Mouse (Mus musculus) left cerebral cortex, adult 18-20 months (tissue): ENCODE measurements around the gene Cbx7. TPM values are rescaled to one million over a fixed set of nuclear protein-coding genes. Genes with fewer than 3 reads are reported as not detected.
"Not testable (repeated sequence)": the region's sequence is repeated elsewhere in the genome, so short reads cannot be mapped to it uniquely, and the experiment has no call there.

Source experiments
- DNase-seq, 2 experiments: peaks; one replicate each; pipeline ENCODE4 v3.0.0; 2021 to 2022; ENCODE audit warnings: low spot score in 2 of 2, mixed read lengths in 1 of 2
- total RNA-seq, 2 experiments: library from RNA; stranded (reverse); gene quantifications; 2 replicates each; pipeline ENCODE4 v1.2.3; 2021

The Cbx7 gene
- total RNA-seq, 2 experiments from 2014 or later = 59.6 to 61.7 TPM

GRCm38 (mm10) chr15:79929734-79930133, 41.2 kb downstream of the Cbx7 start:
- no peak for DNase-seq

GRCm38 (mm10) chr15:79928736-79929135, 42.2 kb downstream of the Cbx7 start:
- no peak for DNase-seq

- no peak for DNase-seq
Observed at GRCm38 (mm10) chr15:79928316-79928715, 42.6 kb downstream of the Cbx7 start.

GRCm38 (mm10) chr15:79927637-79928122, 43.2 kb downstream of the Cbx7 start:
- peak; percentile 89 for DNase-seq

- DNase-seq = no peak
Observed at GRCm38 (mm10) chr15:79926856-79927416, 44.0 kb downstream of the Cbx7 start.

- DNase-seq = no peak
Observed at GRCm38 (mm10) chr15:79919787-79920186, 51.1 kb downstream of the Cbx7 start.

GRCm38 (mm10) chr15:79918485-79918884, 52.4 kb downstream of the Cbx7 start:
- no peak for DNase-seq

GRCm38 (mm10) chr15:79917111-79917720, 53.7 kb downstream of the Cbx7 start:
- no peak for DNase-seq

- DNase-seq = no peak
Observed at GRCm38 (mm10) chr15:79916150-79916549, 54.8 kb downstream of the Cbx7 start.

- peak in 1 of 2 experiments; percentile 39 for DNase-seq
Observed at GRCm38 (mm10) chr15:79914357-79914756, 56.6 kb downstream of the Cbx7 start.

GRCm38 (mm10) chr15:79913761-79914346, 57.1 kb downstream of the Cbx7 start:
- DNase-seq = no peak

GRCm38 (mm10) chr15:79911339-79911738, 59.6 kb downstream of the Cbx7 start:
- DNase-seq = no peak

GRCm38 (mm10) chr15:79910812-79911211, 60.1 kb downstream of the Cbx7 start:
- DNase-seq = not testable (repeated sequence)

GRCm38 (mm10) chr15:79909006-79909405, 61.9 kb downstream of the Cbx7 start:
- DNase-seq = not testable (repeated sequence)

GRCm38 (mm10) chr15:79906855-79907254, 64.1 kb downstream of the Cbx7 start:
- DNase-seq = no peak

GRCm38 (mm10) chr15:79905211-79905610, 65.7 kb downstream of the Cbx7 start:
- no peak for DNase-seq

GRCm38 (mm10) chr15:79904678-79905077, 66.2 kb downstream of the Cbx7 start:
- DNase-seq = not testable (repeated sequence)

GRCm38 (mm10) chr15:79903963-79904362, 67.0 kb downstream of the Cbx7 start:
- DNase-seq = no peak

- not testable (repeated sequence) for DNase-seq
Observed at GRCm38 (mm10) chr15:79903081-79903480, 67.8 kb downstream of the Cbx7 start.

GRCm38 (mm10) chr15:79901399-79901798, 69.5 kb downstream of the Cbx7 start:
- DNase-seq = no peak

- DNase-seq = no peak
Observed at GRCm38 (mm10) chr15:79900751-79901150, 70.2 kb downstream of the Cbx7 start.

- DNase-seq = no peak
Observed at GRCm38 (mm10) chr15:79899828-79900510, 71.0 kb downstream of the Cbx7 start.
